Mouse (Mus musculus) cerebellum, adult 11 months (tissue): ENCODE measurements around the gene Ksr2.

ENCODE experiments used
- DNase-seq: peaks from one replicate; pipeline ENCODE4 v3.0.0; 2022

The Ksr2 gene

DNA sequence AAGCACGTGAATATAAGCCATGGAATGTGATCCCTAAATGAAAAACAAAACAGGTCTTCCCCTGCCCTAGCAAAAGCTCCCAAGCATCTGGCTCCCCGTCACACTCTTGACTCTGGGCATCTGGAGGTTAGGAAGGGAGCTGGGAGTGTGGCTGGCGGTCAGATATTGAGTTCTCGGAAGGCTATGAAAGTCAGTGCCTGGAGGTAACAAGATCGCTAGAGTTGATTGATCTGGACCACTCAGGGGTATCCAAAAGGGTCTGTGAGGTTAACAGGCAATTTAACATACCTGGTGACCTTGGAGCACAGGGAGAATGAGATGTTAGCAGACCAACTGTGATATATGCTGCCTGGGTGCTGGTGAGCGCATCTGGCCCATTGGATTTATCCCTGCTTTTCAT is 283.8 kb downstream of the Ksr2 start:
- no peak for DNase-seq

DNA sequence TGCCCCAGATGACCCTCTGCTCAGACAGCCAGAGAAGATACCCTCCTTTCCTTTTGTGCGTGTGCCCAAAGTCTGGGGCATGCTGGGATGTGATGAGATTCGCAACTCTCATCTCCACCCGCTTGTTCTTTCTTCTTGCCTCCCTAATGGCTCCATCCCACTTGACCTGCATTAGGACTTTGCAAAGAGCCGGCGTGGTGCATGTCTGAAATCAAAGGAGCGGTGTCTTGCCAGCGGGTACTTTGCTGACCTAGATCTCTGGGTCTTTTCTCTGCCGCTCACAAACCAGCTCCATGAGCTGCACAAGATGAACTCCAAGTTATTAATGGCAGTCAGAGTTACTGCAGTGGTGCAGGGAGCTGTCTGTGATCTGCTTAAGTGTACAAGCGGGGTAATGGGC is 290.6 kb downstream of the Ksr2 start:
- DNase-seq, result no peak

DNA sequence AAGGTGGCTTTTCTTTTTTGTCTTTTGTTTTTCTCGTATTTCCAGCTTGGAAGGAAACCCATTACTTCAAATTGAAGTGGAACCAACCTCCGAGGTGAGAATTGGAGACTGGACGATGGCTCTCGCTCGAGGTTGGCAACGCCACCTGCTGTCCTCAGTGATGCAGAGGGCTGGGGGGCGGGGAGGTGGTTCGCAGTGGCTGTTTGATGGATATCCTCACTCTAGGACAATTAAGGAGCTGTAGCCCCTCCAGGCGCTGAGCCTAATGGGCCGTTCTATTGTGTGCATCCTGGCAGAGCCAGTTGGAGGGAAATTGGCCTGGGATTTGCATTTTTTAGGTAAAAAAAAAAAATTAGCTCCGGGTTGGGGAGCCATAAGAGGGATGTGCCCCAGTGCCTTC is 292.8 kb downstream of the Ksr2 start:
- DNase-seq, result no peak

DNA sequence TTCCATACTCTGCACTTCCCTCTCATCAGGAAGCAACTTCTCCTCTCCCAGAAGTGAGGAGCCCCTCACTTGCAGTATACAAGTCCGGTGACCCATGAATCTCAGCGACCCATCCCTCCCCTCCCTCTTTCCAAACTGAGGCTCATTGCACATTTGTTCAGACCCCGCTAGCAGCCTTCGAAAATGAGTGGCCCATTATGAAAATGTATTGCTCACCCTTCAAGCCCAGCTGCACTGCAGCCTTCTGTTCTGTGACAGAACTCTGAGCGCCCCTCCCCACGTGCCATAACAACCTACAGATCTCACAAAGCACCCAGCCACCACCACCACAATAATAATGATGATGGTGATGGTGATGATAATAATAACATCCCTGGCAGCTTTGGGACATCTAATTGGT is 295.5 kb downstream of the Ksr2 start:
- no peak for DNase-seq

DNA sequence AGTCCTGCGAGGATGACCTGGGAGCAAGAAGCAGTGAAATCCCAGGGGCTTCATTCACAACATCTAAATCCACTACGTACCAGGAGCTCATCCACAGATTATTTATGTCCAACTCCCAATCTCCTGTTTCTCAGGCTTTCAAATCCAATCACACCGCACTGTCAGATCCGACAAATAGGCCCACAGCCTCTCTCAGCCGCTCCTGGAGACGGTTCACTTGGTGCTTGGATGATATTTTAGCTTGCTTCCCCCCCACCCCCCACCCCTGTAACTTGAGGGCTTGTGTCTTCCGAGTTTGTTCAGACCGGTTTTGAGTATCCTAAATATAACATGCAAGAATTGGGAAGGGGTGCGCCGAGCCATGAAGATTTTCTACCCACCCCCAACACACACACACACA is 297.8 kb downstream of the Ksr2 start:
- DNase-seq, result no peak

DNA sequence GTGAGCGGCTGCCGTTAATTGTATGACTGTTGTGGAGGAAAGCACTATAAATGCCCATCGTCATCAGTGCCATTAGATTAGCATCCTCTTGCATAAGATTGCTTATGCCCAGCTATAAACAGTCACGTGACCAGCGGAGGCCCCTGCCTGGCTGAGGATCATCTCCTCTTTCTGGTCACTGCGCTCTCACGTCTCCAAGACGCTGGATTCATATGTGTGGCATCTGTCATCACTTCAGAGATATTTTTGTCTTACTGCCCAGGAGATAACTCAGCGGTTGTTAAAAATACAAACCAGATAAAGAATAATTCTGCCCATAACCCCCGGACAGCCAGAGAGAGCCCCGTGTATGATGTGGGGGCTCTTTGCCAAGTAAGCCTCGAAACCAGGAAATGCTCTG is 298.4 kb downstream of the Ksr2 start:
- DNase-seq, result no peak

DNA sequence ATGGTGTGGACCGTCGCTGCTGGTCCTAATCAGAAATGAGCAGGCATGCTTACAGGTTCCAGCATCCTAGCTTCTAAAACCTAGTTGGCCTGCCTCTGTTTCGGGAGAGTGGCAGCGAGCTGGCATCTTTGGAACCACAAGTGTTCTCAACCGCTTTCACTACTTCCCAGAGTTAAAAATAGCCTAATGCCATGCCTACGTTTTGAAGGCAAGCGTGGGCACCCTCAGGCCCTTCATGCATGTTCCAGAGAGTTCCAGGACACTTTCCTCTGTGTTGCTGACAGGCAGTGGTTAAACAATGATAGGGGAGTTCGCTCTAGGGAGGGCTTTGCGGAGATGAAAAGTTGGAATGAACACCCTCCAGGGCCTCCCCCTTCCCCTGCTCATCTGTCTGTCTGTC is 303.3 kb downstream of the Ksr2 start:
- DNase-seq, result no peak

DNA sequence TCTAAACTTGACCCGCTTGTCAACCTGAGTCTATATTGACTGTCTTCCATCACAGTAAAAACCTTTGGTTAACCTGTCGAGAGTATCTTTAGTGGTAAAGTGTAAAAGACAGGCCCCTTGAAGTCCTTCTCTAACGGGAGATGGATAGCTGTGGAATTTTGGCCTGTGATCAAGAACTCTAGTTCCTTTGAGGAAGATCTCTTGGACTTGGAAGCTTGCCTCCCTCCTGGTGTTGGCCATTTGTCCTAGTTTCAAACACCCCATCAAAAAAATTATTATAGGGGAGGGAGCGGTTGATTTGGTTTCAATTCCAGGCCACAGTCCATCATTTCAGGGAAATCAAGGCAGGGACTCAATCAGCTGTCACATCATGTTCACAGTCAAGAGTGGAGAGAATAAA is 309.5 kb downstream of the Ksr2 start:
- DNase-seq, result no peak

DNA sequence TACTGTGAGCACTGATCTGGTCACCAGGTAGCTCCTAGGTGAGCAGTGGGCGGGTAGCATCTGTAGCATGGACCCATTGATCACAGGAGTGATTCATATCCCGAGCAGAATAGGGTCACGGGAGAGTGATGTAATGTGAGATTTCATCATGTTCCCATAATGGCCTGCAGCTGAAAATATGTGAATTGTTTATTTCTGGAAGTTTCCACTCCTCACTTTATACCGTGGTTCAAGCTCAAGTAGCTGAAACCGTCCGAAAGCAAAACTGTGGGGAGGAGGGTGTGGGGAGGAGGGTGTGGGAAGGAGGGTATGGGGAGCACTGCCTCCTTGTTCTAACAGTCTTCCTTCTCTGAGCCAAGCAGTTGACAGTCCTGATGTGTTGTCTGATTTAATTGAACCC is 312.7 kb downstream of the Ksr2 start:
- no peak for DNase-seq

DNA sequence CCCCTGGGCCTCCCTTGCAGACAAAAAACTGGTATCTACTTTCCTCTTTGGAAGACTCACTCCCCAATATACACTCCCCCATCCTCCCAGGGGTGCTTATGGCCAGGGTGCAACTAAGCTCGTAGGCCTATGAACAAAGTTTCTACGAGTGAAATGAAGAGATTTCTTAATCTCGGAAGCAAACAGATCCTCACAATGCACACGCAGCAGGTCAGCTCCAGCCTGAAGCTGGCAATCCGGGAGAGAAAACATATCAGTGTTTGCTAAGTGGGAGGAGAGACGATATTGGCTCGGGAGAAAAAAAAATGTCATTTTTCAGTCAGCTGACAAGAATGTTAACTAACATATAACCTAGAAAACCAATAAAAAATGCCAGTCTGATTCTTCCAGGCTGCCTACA is 313.3 kb downstream of the Ksr2 start:
- DNase-seq, result no peak

DNA sequence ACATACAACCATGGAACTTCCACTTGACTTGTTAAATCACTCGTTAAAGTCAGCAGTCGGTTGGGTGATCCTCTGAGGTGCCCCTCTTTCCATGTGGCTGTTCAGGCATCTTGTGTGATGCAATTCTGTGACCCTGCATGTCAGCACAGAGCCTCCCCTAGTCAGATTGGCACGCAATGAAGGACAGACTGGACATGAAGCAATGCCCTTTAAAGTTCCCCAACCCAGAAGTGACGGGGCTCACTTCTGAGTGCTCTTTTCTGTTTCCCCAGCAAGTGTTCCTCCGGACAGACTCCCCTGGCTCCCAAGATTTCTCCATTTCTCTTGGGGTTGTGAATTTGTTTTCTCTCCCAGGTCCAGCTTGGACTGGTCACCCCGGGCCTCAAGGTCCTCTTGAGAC is 317.5 kb downstream of the Ksr2 start:
- DNase-seq, result no peak

DNA sequence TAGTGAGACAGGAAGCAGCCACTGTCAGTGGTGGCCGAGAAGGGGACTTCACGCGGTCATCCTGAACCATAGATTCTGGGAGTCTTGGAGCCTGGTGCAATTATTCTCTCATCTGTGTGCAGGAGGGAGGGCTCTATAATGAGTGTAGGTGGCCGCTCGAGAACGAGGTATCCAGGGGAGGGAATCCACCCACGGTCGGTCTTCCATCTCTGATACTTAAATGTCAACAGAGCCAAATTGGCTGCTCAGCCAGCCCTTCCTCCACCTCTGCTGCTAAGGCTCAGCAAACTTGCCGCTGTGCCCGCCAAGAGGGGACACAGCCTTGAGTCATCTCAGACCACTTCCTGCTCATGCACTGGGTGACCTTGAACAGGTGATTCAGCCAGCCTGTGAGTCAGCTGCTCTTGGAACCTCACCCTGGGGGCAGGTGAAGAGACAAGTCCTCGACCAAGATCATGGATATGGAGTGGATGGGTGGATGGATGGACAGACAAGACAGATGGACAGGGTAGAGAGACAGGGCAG is 330.9 kb downstream of the Ksr2 start:
- DNase-seq, result no peak

DNA sequence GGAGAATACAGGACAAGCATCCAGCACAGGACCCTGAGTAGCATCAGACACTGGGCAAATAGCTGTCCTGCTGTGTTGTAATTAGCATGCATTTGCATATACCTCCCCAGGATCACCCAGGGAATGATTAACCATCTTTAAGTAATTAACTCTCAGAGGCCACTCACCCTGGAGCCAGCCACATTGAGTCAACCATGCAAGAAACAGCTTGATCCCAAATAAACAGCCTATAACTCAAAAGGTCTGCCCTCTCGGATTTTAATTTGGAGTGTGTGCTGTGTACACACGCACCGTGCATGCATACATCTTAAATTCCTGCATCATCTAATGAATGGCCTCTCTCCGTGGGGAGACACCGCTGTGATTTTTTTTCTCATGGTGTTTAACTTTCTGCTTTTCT is 335.6 kb downstream of the Ksr2 start:
- DNase-seq, result no peak

DNA sequence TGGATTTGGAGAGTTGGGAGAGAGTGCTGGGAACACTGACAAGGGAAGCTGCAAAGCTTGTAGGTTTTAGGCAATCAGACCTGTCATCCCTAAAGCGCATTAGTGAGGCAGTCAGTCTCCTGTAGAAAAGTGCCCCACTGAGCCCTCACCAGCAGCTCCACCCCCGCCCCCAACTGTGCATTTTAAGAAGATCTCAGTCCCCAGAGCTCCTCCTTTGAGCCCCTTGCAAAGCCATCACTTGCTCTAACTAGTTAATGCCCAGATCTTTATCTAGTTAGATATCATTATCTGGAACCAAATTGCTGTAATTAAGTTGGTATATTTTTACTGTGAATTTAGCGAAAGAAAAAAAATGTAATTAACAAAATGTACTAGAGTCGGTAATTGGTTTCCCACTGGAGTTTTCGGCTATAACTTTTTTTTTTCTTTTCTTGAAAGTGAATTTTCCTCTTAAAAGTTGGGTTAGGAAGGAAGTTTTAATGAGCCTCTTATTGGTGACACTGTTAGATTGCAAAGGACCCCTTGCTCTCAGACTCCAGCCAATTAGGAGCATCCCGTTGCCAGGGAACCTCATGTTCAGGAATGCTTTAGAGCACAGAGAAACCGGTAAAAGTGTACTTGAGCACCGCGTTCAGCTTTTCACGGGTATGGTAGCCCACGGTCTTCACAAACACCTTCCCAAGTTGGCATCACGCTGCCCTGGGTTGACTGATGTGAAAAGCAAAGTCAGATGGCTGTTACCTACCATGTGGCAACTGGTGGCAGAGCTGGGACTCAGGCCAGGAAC is 344.1 kb downstream of the Ksr2 start:
- no peak for DNase-seq

DNA sequence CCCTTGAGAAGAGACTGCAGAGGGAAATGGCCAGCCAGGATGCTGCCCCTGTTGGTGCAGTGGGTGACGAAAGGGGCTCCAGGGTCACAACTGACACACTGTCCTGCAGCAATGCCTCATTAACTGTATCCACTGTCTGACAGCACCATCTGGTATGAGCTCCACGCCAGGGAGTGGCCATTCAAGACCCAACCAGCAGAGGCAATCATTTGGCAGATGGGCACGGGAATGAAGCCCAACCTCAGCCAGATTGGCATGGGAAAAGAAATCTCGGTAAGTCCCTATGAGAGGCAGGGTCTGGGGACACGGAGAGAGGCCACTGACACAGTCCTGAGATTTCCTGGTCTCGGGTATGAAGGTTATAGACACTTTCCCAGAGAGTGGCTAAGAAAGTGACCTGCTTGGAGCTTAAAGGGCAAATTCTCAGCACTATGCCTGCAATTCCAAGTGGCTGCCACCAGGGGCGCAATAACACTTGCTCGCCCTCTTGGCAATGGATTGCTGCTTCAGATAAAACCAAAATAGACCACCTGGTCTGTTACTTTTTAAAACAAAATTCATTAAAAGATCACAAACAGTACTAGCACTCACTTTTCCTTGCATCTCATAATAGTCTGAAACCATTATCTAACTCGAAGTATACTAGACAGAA is 347.5 kb downstream of the Ksr2 start:
- DNase-seq, result no peak

DNA sequence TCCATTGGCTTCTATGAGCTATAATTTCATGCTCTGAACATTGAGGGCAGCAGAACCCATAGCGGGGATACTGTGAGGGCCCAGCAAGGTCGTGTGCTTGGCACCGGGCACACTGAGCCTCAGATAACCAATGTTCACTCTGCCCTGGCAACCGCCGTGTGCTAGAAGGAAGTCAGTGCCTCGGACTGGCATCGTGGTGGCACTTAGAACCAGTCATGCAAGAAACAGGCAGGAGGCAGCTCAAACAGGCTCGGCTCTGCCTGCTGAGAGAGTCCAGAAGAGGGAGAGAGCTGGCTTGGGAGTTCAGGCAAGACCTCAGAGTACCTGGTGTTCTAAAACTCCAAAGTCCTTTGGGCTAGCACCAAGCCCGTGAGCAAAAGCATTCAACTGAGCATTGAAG is 350.7 kb downstream of the Ksr2 start:
- no peak for DNase-seq

DNA sequence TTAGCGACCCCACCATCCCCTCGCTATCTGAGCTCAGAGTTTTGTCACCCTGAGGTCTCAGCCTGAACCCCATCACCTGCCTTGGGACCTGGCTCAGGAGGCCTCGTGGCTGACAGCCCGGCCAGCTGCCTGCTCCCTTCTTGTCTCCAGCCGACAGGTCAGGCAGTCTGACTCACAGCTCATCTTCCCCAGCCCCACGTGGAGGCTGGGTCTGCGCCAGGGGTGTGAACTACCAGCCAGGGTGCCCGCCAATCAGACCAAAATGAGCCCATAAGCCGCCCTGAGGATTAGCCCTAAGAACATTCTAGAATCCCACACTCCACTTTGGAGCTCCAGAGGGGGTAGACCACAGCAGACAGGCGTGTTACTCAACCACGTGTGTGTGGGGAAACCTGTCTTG is 365.4 kb downstream of the Ksr2 start:
- DNase-seq, result no peak

DNA sequence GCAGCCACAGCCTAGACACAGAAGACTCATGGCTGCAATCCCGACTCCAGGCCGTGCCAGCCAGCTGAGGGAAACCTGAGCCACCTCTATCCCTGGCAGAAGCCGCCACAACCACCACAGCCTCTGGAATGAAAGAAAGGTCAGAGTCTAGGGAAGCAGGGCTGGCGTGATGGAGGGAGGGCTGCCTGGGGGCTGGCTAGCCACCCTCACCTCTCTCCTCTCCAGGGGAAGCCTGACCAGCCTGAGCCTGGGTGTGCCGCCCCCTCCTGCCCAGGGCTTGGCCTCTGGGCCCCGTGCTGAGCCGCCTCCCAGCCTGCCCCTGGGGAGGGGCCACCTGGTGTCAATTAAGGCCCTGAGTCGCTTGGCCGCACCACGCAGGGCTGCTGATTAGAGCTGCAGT is 366.9 kb downstream of the Ksr2 start, which contains the start of gene Nos1:
Gene Nos1, plus strand, starts transcription at position 352 of the 400 bp plus-strand sequence.
- DNase-seq, result no peak

DNA sequence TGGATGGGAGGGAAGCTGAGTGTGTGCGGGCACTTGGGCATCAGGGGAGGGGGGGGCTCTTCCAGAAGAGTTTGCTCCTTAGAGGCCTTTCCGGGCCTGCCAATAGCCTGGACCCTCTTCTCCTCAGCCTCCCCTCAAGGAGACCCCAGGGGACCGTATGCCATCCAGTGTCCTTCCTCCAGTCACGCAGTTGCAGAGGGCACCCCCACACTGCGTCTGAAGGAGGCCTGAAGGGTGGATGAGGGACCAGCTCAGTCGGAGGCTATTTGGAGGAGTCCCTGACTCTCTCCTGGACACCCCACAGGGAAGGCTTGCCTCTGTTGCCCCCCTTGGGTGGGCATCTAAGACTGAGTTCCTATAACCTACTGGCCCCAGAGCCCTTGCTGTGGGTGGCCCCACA is 367.4 kb downstream of the Ksr2 start:
- DNase-seq, result no peak

DNA sequence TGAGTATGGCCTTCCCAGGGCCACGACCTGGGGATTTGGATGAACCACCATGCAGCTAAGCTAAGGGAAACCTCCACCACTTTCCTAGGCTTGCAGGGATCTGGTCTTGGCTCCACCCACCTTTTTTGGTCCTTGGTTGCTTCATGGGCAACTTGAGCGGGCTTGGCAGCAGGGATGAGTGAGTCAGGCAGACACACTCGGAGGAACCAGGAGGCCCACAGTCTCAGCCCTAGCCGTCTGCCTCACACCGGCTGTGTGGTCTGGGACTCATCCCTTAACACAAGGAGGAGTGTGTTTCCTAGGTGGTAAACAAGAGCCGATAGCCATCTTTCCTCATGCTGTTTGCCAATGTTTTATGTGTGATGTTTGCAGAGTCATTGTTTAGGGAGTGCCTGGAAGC is 376.3 kb downstream of the Ksr2 start:
- DNase-seq, result no peak

DNA sequence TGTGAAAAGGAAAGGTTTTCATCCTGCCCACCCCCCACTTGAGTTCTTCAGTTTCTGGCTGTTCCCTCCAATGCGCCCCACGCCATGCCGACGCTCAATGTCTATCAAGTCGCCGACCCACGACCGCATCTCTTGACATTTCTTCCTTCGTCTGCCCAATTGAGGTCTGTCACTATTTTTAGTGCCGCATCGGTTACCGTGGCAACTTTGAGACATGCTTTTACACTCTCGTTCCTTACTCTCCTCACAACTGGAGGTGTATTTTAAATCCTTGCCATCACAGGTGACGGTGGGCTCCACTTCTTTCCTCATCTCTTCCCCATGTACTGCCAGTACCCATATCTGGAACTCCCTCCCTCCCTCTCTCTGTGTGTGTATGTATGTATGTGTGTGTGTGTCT is 378.1 kb downstream of the Ksr2 start:
- DNase-seq, result no peak

DNA sequence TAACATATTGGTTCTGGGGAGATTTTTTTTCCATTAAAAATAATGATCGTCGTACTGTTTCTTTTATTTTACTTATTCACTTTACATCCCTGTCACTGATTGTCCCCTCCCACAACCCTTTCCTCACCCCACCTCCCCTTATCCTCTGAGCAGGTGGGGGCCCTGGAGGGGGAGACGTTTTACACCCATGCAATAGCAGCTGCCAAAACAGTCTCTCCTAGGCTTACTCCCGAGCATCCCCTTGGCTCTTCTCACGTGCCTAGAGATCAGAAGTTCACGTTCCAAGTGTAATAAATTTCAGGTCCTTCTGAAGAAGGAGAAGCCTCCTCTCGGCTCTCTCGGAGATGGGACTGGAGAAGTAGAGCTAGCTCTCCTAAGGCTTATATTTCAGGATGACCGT is 387.0 kb downstream of the Ksr2 start:
- no peak for DNase-seq

DNA sequence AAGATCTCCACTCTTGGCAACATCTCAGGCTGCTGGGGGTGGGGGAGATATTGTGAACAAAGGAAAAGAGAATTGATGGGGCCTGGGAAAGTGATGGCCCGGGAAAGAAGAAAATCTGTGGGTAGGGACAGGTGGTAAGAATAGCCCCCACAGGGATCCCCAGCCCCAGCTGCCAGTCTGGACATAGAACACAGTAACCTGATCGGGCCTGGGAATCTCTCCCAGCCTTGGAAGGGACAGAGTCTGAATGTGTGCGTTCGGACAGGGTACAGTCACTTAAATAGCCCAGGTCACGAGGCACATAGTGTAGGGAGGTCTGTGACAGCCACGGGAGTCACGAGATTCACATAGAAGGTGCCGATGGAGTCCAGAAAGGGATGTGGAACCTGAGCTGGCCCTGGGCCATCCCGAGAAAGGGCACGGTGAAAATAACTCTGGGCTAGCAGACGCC is 388.3 kb downstream of the Ksr2 start:
- DNase-seq, result peak; percentile 12

DNA sequence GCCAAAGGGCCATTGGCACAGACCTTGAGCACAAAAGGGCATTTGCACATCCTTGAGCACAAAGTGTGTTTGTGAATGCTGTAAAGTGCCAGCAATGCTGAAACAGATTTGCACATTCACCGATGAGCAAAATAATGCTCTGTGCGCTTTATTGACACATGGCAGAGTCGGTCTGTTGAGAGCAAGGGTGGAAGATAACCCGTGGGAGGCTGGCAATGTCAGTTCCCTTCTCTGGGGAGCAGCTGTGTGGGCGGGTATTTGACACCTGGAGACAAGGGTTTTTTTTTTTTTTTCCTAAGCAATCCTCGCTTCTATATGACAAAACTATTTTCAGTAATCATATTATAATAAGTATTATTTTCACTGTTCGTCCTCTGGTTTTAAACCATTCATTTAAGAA is 389.8 kb downstream of the Ksr2 start:
- no peak for DNase-seq

DNA sequence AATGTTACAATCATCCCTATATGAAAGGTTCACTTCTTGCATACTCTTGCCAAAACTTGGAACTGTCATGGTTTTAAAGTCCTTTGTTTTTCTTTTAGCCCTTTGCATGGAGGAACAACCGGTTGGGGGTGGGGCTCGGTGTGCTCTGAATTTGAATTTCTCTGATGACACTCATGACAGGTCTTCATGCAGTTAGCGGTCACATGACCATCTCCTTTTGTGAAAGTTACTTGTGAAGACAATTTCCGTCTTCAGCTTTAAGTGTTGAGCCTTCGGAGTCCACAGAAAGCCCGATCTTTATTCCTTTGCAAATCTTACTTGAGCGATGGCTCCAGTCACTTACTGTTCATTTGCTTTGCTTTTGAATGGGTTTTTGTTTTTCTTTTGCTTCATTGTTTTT is 397.1 kb downstream of the Ksr2 start:
- no peak for DNase-seq
